Mouse (Mus musculus) kidney, adult 2 months (tissue): ENCODE measurements around the gene Vmn1r194.
"Not testable (repeated sequence)": the region's sequence is repeated elsewhere in the genome, so short reads cannot be mapped to it uniquely, and the experiment has no call there.

ENCODE experiments used
- CTCF ChIP-seq: fragments of 200-500 bp; conservative IDR thresholded peaks from 2 replicates; pipeline ENCODE4 v1.5.1; 2011; ENCODE audit warnings: low read depth, mild to moderate bottlenecking, control low read depth, low read length, moderate library complexity, mixed read lengths; ENCODE audit not compliant: insufficient read depth, insufficient read length
- POLR2A ChIP-seq: fragments of 200-500 bp; IDR thresholded peaks from one replicate; pipeline ENCODE4 v1.6.1; 2011; ENCODE audit warnings: low read depth, low read length, control low read depth

DNA sequence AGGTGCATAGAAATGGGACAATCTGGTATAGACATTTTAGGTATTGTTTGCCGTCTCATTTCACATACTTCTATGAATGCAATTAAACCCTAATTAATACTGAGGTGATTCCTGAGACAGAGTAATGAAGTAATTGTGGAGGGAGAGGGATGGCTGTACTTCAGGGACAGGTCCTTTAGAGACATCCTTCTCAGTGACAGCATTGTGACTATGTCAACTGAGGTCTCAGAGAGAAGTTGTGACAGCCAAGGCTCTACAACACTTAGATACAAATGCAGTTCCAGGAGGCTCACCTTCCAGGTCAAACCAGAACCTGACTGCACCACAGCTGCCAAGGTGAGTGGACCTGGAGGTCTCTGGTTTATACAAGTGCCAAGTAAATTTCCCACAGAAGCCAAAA, 26.2 kb downstream of the Vmn1r194 start, which contains the start of gene Vmn1r195:
- TF ChIP-seq CTCF, POLR2A: not testable (repeated sequence)
